ENCODE assay signal across 27 mouse cellular contexts in the genomic region with DNA sequence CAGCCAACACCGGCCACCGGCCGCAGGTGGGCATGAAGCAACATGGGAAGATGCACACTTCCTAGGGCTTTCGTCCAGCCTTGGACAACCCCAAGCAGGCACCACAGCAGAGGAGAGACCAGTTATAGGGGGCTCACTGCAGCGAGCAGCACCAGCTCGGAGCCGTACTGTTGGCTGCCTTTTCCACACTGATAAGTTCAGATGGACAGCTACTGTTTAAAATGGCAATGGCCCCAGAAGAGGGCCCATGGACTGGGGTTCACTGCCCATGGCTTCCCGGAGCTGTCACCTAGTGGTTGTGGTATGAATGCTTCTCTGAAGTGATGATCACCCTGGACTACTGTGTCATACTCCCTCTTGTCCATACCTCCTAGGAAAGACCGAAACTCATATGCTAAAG.
"Had no signal": no experiment of that assay in that cellular context is flagged by ENCODE, and none has a peak within 500 bp of the region (broad histone marks: within the 10 kb centered on the region; RNA-seq: fewer than 3 reads in every experiment).

No protein-coding gene starts in this region.

- DNase-seq: cerebellum, adult 2 months; cerebellum, adult 8-10 months; cerebellum, adult 9-10 months; cerebellum, adult 9-11 months; cerebellum, postnatal 14 days; cerebellum, postnatal 25 days; cerebellum, postnatal 36 days; embryo, embryonic 11 days; forebrain, postnatal 0 days; gastrocnemius, adult 2 months; gastrocnemius, postnatal 10 days; gastrocnemius, postnatal 14 days; gastrocnemius, postnatal 25 days; gastrocnemius, postnatal 36 days; heart, adult 18-20 months; heart, adult 2 months had no signal

- ATAC-seq: forebrain, embryonic 13.5 days; forebrain, embryonic 14.5 days; forebrain, embryonic 15.5 days; forebrain, embryonic 16.5 days; forebrain, postnatal 0 days had no signal

- H3K27ac ChIP-seq: embryonic facial prominence, embryonic 10.5 days; embryonic facial prominence, embryonic 12.5 days; embryonic facial prominence, embryonic 13.5 days; embryonic facial prominence, embryonic 15.5 days; forebrain, embryonic 10.5 days; forebrain, embryonic 12.5 days; forebrain, embryonic 13.5 days; forebrain, embryonic 15.5 days; gastrocnemius, adult 2 months; heart, adult 2 months had no signal

- H3K36me3 ChIP-seq: embryonic facial prominence, embryonic 10.5 days; embryonic facial prominence, embryonic 12.5 days; embryonic facial prominence, embryonic 13.5 days; embryonic facial prominence, embryonic 15.5 days; forebrain, embryonic 10.5 days; forebrain, embryonic 12.5 days; forebrain, embryonic 15.5 days had no signal

- H3K27me3 ChIP-seq: embryonic facial prominence, embryonic 12.5 days; embryonic facial prominence, embryonic 13.5 days; embryonic facial prominence, embryonic 15.5 days; forebrain, embryonic 12.5 days; forebrain, embryonic 13.5 days; forebrain, embryonic 15.5 days had no signal

- H3K9me3 ChIP-seq: embryonic facial prominence, embryonic 10.5 days; embryonic facial prominence, embryonic 12.5 days; embryonic facial prominence, embryonic 13.5 days; embryonic facial prominence, embryonic 15.5 days; forebrain, embryonic 10.5 days; forebrain, embryonic 12.5 days; forebrain, embryonic 13.5 days; forebrain, embryonic 15.5 days had no signal

- H3K4me3 ChIP-seq: embryonic facial prominence, embryonic 10.5 days; embryonic facial prominence, embryonic 12.5 days; embryonic facial prominence, embryonic 13.5 days; embryonic facial prominence, embryonic 15.5 days; erythroblast, embryonic 14.5 days; forebrain, embryonic 10.5 days; forebrain, embryonic 12.5 days; forebrain, embryonic 13.5 days; forebrain, embryonic 15.5 days; gastrocnemius, adult 2 months; heart, adult 2 months had no signal

- H3K4me1 ChIP-seq: embryonic facial prominence, embryonic 10.5 days; forebrain, embryonic 13.5 days; forebrain, embryonic 15.5 days had no signal

- H3K9ac ChIP-seq: embryonic facial prominence, embryonic 12.5 days; embryonic facial prominence, embryonic 13.5 days; embryonic facial prominence, embryonic 15.5 days; forebrain, embryonic 12.5 days; forebrain, embryonic 13.5 days; forebrain, embryonic 15.5 days; forebrain, postnatal 0 days had no signal

- H3K4me2 ChIP-seq: embryonic facial prominence, embryonic 12.5 days; embryonic facial prominence, embryonic 13.5 days; embryonic facial prominence, embryonic 15.5 days; forebrain, embryonic 12.5 days; forebrain, embryonic 13.5 days; forebrain, embryonic 15.5 days had no signal
